Mouse (Mus musculus): ENCODE results near the gene Ufsp1.
"Not testable (repeated sequence)": the region's sequence is repeated elsewhere in the genome, so short reads cannot be mapped to it uniquely, and the experiment has no call there.

Gene Ufsp1

GRCm38 (mm10) chr5:137293839-137294743 is at the start of gene Ufsp1:
Ufsp1 (plus strand) TSS chr5:137294629.
- peak; percentile 97 for DNase-seq (ENCODE audit: low spot score)

GRCm38 (mm10) chr5:137263897-137264720 is 30.3 kb upstream of the Ufsp1 start:
- no peak for DNase-seq (ENCODE audit: low spot score)

GRCm38 (mm10) chr5:137264787-137265186 is 29.6 kb upstream of the Ufsp1 start:
- DNase-seq (ENCODE audit: low spot score), result no peak

- DNase-seq (ENCODE audit: low spot score), result no peak
These were observed 26.1 kb upstream of the Ufsp1 start for GRCm38 (mm10) chr5:137268131-137268910.

- peak; percentile 69 for DNase-seq (ENCODE audit: low spot score)
These were observed 16.8 kb upstream of the Ufsp1 start for GRCm38 (mm10) chr5:137277360-137278342.

- not testable (repeated sequence) for DNase-seq (ENCODE audit: low spot score)
These were observed 10.0 kb upstream of the Ufsp1 start for GRCm38 (mm10) chr5:137284411-137284810.

GRCm38 (mm10) chr5:137285045-137285444 is 9.4 kb upstream of the Ufsp1 start:
- DNase-seq (ENCODE audit: low spot score), result no peak

GRCm38 (mm10) chr5:137285986-137286385 is 8.4 kb upstream of the Ufsp1 start:
- DNase-seq (ENCODE audit: low spot score), result no peak

- peak; percentile 93 for DNase-seq (ENCODE audit: low spot score)
These were observed 7.8 kb upstream of the Ufsp1 start for GRCm38 (mm10) chr5:137286655-137287031.

GRCm38 (mm10) chr5:137287032-137287952 is 7.1 kb upstream of the Ufsp1 start, which contains the start of gene Ache:
Ache (plus strand) TSS chr5:137287519.
- peak; percentile 76 for DNase-seq (ENCODE audit: low spot score)

GRCm38 (mm10) chr5:137287953-137288743 is 6.3 kb upstream of the Ufsp1 start:
- no peak for DNase-seq (ENCODE audit: low spot score)

- peak; percentile 77 for DNase-seq (ENCODE audit: low spot score)
These were observed 5.4 kb upstream of the Ufsp1 start for GRCm38 (mm10) chr5:137288999-137289470.

- DNase-seq (ENCODE audit: low spot score), result no peak
These were observed 4.7 kb upstream of the Ufsp1 start for GRCm38 (mm10) chr5:137289591-137290365.

GRCm38 (mm10) chr5:137290677-137291076 is 3.8 kb upstream of the Ufsp1 start:
- peak; percentile 69 for DNase-seq (ENCODE audit: low spot score)

GRCm38 (mm10) chr5:137291381-137291926 is 3.0 kb upstream of the Ufsp1 start:
- DNase-seq (ENCODE audit: low spot score), result no peak

- DNase-seq (ENCODE audit: low spot score), result peak; percentile 72
These were observed 1.1 kb upstream of the Ufsp1 start for GRCm38 (mm10) chr5:137293282-137293681.

- DNase-seq (ENCODE audit: low spot score), result no peak
These were observed 290 bp downstream of the Ufsp1 start for GRCm38 (mm10) chr5:137294744-137295093.

GRCm38 (mm10) chr5:137295296-137295695 is 867 bp downstream of the Ufsp1 start:
- DNase-seq (ENCODE audit: low spot score), result no peak
